Mouse (Mus musculus) urinary bladder, adult 18-20 months (tissue): ENCODE measurements around the gene Slc22a26.
"Not testable (repeated sequence)": the region's sequence is repeated elsewhere in the genome, so short reads cannot be mapped to it uniquely, and the experiment has no call there.

ENCODE experiments used
- DNase-seq, 2 experiments: peaks; one replicate each; pipeline ENCODE4 v3.0.0; 2022; ENCODE audit warnings: low spot score in 2 of 2, mixed read lengths in 2 of 2

Slc22a26 gene

GRCm38 (mm10) chr19:7802571-7802970, at the start of gene Slc22a26:
Slc22a26 (minus strand) TSS chr19:7802667.
- no peak for DNase-seq

- no peak for DNase-seq
Measured at GRCm38 (mm10) chr19:7829851-7830250, 27.4 kb upstream of the Slc22a26 start.

- no peak for DNase-seq
Measured at GRCm38 (mm10) chr19:7790571-7790970, 11.9 kb downstream of the Slc22a26 start.

- DNase-seq = no peak
Measured at GRCm38 (mm10) chr19:7775306-7775705, 27.2 kb downstream of the Slc22a26 start.

- no peak for DNase-seq
Measured at GRCm38 (mm10) chr19:7766124-7766523, 36.3 kb downstream of the Slc22a26 start.

GRCm38 (mm10) chr19:7765599-7765998, 36.9 kb downstream of the Slc22a26 start:
- DNase-seq = no peak

GRCm38 (mm10) chr19:7753371-7753770, 49.1 kb downstream of the Slc22a26 start:
- not testable (repeated sequence) for DNase-seq
